Mouse (Mus musculus) frontal cortex, adult 2 months (tissue): Measurements from ENCODE around the gene Rassf2. TPM values are rescaled to one million over a fixed set of nuclear protein-coding genes. Genes with fewer than 3 reads are reported as not detected.

Source experiments
- polyA plus RNA-seq: library from polyadenylated mRNA; depleted of rRNA; stranded (reverse); fragments of >200 nt; gene quantifications from 2 replicates; pipeline ENCODE4 v1.2.3, GENCODE M21; 2012; rRNA removed

Gene Rassf2
- polyA plus RNA-seq, 1 experiment, result 31.4 TPM

Other genes with a start within 250 kb of the Rassf2 start
- gene Erv3, start 170.5 kb downstream of the Rassf2 start, polyA plus RNA-seq, result 0.48 and 1.4 TPM in 2 replicates
- 648 and 723 TPM in 2 replicates for gene Prnp, start 120.3 kb downstream of the Rassf2 start, polyA plus RNA-seq
- gene Prn, start 120.3 kb downstream of the Rassf2 start, polyA plus RNA-seq, result not detected in 2 replicates
- gene Prnd, start 79.4 kb downstream of the Rassf2 start, polyA plus RNA-seq, result 0.56 and 0.95 TPM in 2 replicates
- 86.7 and 98.5 TPM in 2 replicates for gene Slc23a2, start 114.8 kb upstream of the Rassf2 start, polyA plus RNA-seq
- 64.4 and 66.6 TPM in 2 replicates for gene Tmem230, start 217.5 kb upstream of the Rassf2 start, polyA plus RNA-seq
- 67.0 and 72.5 TPM in 2 replicates for gene Pcna, start 223.1 kb upstream of the Rassf2 start, polyA plus RNA-seq
- 152 and 158 TPM in 2 replicates for gene Cds2, start 232.9 kb upstream of the Rassf2 start, polyA plus RNA-seq